Mouse (Mus musculus) heart, adult 2 months (tissue): ENCODE measurements around the gene C1s1.
"Not testable (repeated sequence)": the region's sequence is repeated elsewhere in the genome, so short reads cannot be mapped to it uniquely, and the experiment has no call there.

Experiments used
- CTCF ChIP-seq: fragments of 200-600 bp; IDR thresholded peaks from 2 replicates; pipeline ENCODE4 v1.8.1; 2022; ENCODE audit warnings: antibody characterized with exemption, mild to moderate bottlenecking, moderate library complexity
- EP300 ChIP-seq: fragments of 200-500 bp; IDR thresholded peaks from 2 replicates; pipeline ENCODE4 v1.6.1; 2011; ENCODE audit warnings: low read depth, low read length, control low read depth; ENCODE audit not compliant: insufficient read depth
- POLR2A ChIP-seq: fragments of 200-500 bp; IDR thresholded peaks from 2 replicates; pipeline ENCODE4 v1.6.1; 2011; ENCODE audit warnings: mild to moderate bottlenecking, low read depth, low read length, control low read depth; ENCODE audit not compliant: insufficient read depth

GRCm38 (mm10) chr6:124575155-124575678, 33.1 kb upstream of the C1s1 start:
- not testable (repeated sequence) for TF ChIP-seq CTCF, EP300, POLR2A
